Mouse (Mus musculus): ENCODE measurements around the gene Wdr46. TPM values are rescaled to one million over a fixed set of nuclear protein-coding genes. Genes with fewer than 3 reads are reported as not detected.
"Not testable (repeated sequence)": the region's sequence is repeated elsewhere in the genome, so short reads cannot be mapped to it uniquely, and the experiment has no call there.

Wdr46 gene
- 19.2 TPM in 2 replicates for polyA plus RNA-seq (2015; fragmentation: Nextera tagmentation; extraction: Ambion mirVana)

DNA sequence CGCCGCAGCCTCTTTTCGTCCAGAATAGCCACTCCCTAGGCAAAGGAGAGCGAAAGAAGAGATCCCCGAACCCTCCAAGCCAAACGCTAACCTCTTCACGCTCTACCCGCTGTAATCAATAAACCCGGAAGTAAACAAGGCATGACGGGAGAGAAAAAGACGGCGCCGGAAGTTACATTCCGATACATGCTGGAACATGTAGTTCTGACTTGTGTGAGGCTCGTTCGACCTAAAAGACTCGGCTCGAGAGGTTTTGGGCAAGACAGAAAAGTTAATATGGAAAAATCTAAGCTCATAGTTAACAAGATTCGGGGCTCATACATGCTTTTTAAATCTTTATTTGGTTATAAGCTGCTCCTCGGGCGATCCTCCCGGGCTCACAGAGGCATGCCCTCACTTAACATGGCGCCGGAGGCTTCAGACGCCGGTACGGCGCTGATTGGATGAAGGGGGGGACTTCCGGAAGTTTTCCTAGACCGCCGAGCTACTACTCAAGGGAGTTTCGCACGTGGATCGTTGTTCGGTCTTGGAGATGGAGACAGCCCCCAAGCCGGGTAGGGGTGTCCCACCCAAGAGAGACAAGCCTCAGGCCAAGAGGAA is at the start of gene Wdr46, which contains the start of gene Pfdn6:
TSS of gene Wdr46 (plus strand) at position 455 of the 600 bp plus-strand sequence.
TSS of gene Pfdn6 (minus strand) at position 138 of the 600 bp plus-strand sequence.
- WGBS, result under 1% methylated on average over 36 of the region's 36 CpGs

GRCm38 (mm10) chr17:33891357-33891756 is 49.1 kb upstream of the Wdr46 start:
- Histone ChIP-seq H3K9ac (ENCODE audit: low read depth, low read length) (no peak overlapping the region), H3K4me3 (ENCODE audit: low read depth, low read length) (no peak overlapping the region), H3K4me1 (ENCODE audit: control insufficient read depth, insufficient read depth, low read length) (no peaks in the 10 kb centered on the region), H3K36me3 (ENCODE audit: control insufficient read depth, insufficient read depth, low read length) (no peaks in the 10 kb centered on the region), H3K9me3 (replicated peaks; ENCODE audit: control insufficient read depth, low read length, poor library complexity, severe bottlenecking) (no peaks in the 10 kb centered on the region), H3K27ac (ENCODE audit: low read length) (no peak overlapping the region), H3K4me2 (ENCODE audit: low read length) (no peak overlapping the region), H3K27me3 (ENCODE audit: control insufficient read depth, insufficient read depth, low read depth, low read length) (no peaks in the 10 kb centered on the region)
- no peak for ATAC-seq
- 64% methylated on average over 2 of the region's 2 CpGs for WGBS

More for the DNA sequence above, at the start of gene Wdr46, which contains the start of gene Pfdn6:
- peaks cover 18% of the 10 kb centered on the region for H3K4me1 ChIP-seq (ENCODE audit: control insufficient read depth, insufficient read depth, low read length)
- peaks cover 22% of the 10 kb centered on the region for H3K36me3 ChIP-seq (ENCODE audit: control insufficient read depth, insufficient read depth, low read length)
- no peaks in the 10 kb centered on the region for H3K27me3 ChIP-seq (ENCODE audit: control insufficient read depth, insufficient read depth, low read depth, low read length)
- no peaks in the 10 kb centered on the region for H3K9me3 ChIP-seq (replicated peaks; ENCODE audit: control insufficient read depth, low read length, poor library complexity, severe bottlenecking)
- ATAC-seq, result peak; percentile 89
- peak within 1 kb of the TSS; percentile 84 for H3K9ac ChIP-seq (ENCODE audit: low read depth, low read length)
- H3K4me2 ChIP-seq (ENCODE audit: low read length), result peak within 1 kb of the TSS; percentile 99
- H3K4me3 ChIP-seq (ENCODE audit: low read depth, low read length), result peak within 1 kb of the TSS; percentile 85
- H3K27ac ChIP-seq (ENCODE audit: low read length), result peak within 1 kb of the TSS; percentile 71

- H3K9ac ChIP-seq (ENCODE audit: low read depth, low read length); H3K27ac ChIP-seq (ENCODE audit: low read length); H3K4me3 ChIP-seq (ENCODE audit: low read depth, low read length); H3K4me1 ChIP-seq (ENCODE audit: control insufficient read depth, insufficient read depth, low read length); ATAC-seq; H3K36me3 ChIP-seq (ENCODE audit: control insufficient read depth, insufficient read depth, low read length); H3K4me2 ChIP-seq (ENCODE audit: low read length); H3K27me3 ChIP-seq (ENCODE audit: control insufficient read depth, insufficient read depth, low read depth, low read length); H3K9me3 ChIP-seq (replicated peaks; ENCODE audit: control insufficient read depth, low read length, poor library complexity, severe bottlenecking): not testable (repeated sequence)
- WGBS, result 72% methylated on average over 6 of the region's 6 CpGs
Measured at GRCm38 (mm10) chr17:33891892-33892291, 48.6 kb upstream of the Wdr46 start.

GRCm38 (mm10) chr17:33892429-33892828 is 48.0 kb upstream of the Wdr46 start:
- Histone ChIP-seq H3K27me3 (ENCODE audit: control insufficient read depth, insufficient read depth, low read depth, low read length) (no peaks in the 10 kb centered on the region), H3K27ac (ENCODE audit: low read length) (no peak overlapping the region), H3K36me3 (ENCODE audit: control insufficient read depth, insufficient read depth, low read length) (no peaks in the 10 kb centered on the region), H3K4me3 (ENCODE audit: low read depth, low read length) (no peak overlapping the region), H3K4me1 (ENCODE audit: control insufficient read depth, insufficient read depth, low read length) (no peaks in the 10 kb centered on the region), H3K9me3 (replicated peaks; ENCODE audit: control insufficient read depth, low read length, poor library complexity, severe bottlenecking) (no peaks in the 10 kb centered on the region), H3K9ac (ENCODE audit: low read depth, low read length) (no peak overlapping the region), H3K4me2 (ENCODE audit: low read length) (no peak overlapping the region)
- WGBS, result 11% methylated on average over 7 of the region's 7 CpGs
- ATAC-seq, result no peak

- WGBS, result 82% methylated on average over 4 of the region's 4 CpGs
Measured at GRCm38 (mm10) chr17:33893011-33893410, 47.4 kb upstream of the Wdr46 start.

GRCm38 (mm10) chr17:33897114-33897794 is 43.2 kb upstream of the Wdr46 start:
- no peak for ATAC-seq
- WGBS, result 47% methylated on average over 6 of the region's 6 CpGs
- Histone ChIP-seq H3K4me3 (ENCODE audit: low read depth, low read length) (no peak overlapping the region), H3K27ac (ENCODE audit: low read length) (no peak overlapping the region), H3K36me3 (ENCODE audit: control insufficient read depth, insufficient read depth, low read length) (no peaks in the 10 kb centered on the region), H3K4me2 (ENCODE audit: low read length) (no peak overlapping the region), H3K9me3 (replicated peaks; ENCODE audit: control insufficient read depth, low read length, poor library complexity, severe bottlenecking) (no peaks in the 10 kb centered on the region), H3K27me3 (ENCODE audit: control insufficient read depth, insufficient read depth, low read depth, low read length) (no peaks in the 10 kb centered on the region), H3K4me1 (ENCODE audit: control insufficient read depth, insufficient read depth, low read length) (no peaks in the 10 kb centered on the region), H3K9ac (ENCODE audit: low read depth, low read length) (no peak overlapping the region)

More at GRCm38 (mm10) chr17:33893011-33893410, 47.4 kb upstream of the Wdr46 start:
- H3K4me3 ChIP-seq (ENCODE audit: low read depth, low read length); H3K27ac ChIP-seq (ENCODE audit: low read length); H3K9ac ChIP-seq (ENCODE audit: low read depth, low read length); H3K9me3 ChIP-seq (replicated peaks; ENCODE audit: control insufficient read depth, low read length, poor library complexity, severe bottlenecking); H3K4me1 ChIP-seq (ENCODE audit: control insufficient read depth, insufficient read depth, low read length); H3K27me3 ChIP-seq (ENCODE audit: control insufficient read depth, insufficient read depth, low read depth, low read length); H3K36me3 ChIP-seq (ENCODE audit: control insufficient read depth, insufficient read depth, low read length); H3K4me2 ChIP-seq (ENCODE audit: low read length); ATAC-seq: not testable (repeated sequence)

GRCm38 (mm10) chr17:33898193-33898592 is 42.3 kb upstream of the Wdr46 start:
- H3K4me2 ChIP-seq (ENCODE audit: low read length); H3K27ac ChIP-seq (ENCODE audit: low read length); H3K4me1 ChIP-seq (ENCODE audit: control insufficient read depth, insufficient read depth, low read length); H3K27me3 ChIP-seq (ENCODE audit: control insufficient read depth, insufficient read depth, low read depth, low read length); H3K4me3 ChIP-seq (ENCODE audit: low read depth, low read length); H3K36me3 ChIP-seq (ENCODE audit: control insufficient read depth, insufficient read depth, low read length); H3K9ac ChIP-seq (ENCODE audit: low read depth, low read length); H3K9me3 ChIP-seq (replicated peaks; ENCODE audit: control insufficient read depth, low read length, poor library complexity, severe bottlenecking); ATAC-seq: not testable (repeated sequence)
- WGBS, result 85% methylated on average over 4 of the region's 4 CpGs

DNA sequence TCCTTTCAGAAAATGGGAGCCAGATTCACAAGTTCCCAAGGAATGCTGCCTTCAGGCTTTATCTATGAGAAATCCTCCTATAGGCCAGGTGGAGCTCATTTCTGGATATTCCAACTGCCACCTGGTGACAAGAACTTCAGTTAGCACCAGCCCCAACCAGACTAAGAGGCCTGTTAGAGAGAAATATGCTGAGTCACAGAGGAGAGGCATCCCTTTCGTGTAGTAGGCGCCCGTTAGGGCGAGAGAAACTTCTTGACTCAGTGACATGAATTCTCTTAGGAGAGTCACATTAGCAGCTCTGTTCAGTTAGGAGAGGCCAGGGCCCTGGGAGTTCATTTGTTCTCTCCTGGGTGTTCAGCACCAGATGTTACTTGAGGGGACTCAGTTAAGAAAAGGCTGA is 40.8 kb upstream of the Wdr46 start:
- Histone ChIP-seq H3K36me3 (ENCODE audit: control insufficient read depth, insufficient read depth, low read length) (no peaks in the 10 kb centered on the region), H3K9ac (ENCODE audit: low read depth, low read length) (no peak overlapping the region), H3K4me2 (ENCODE audit: low read length) (no peak overlapping the region), H3K27ac (ENCODE audit: low read length) (no peak overlapping the region), H3K4me3 (ENCODE audit: low read depth, low read length) (no peak overlapping the region), H3K4me1 (ENCODE audit: control insufficient read depth, insufficient read depth, low read length) (no peaks in the 10 kb centered on the region), H3K9me3 (replicated peaks; ENCODE audit: control insufficient read depth, low read length, poor library complexity, severe bottlenecking) (no peaks in the 10 kb centered on the region), H3K27me3 (ENCODE audit: control insufficient read depth, insufficient read depth, low read depth, low read length) (no peaks in the 10 kb centered on the region)
- 84% methylated on average over 4 of the region's 4 CpGs for WGBS
- ATAC-seq, result no peak

DNA sequence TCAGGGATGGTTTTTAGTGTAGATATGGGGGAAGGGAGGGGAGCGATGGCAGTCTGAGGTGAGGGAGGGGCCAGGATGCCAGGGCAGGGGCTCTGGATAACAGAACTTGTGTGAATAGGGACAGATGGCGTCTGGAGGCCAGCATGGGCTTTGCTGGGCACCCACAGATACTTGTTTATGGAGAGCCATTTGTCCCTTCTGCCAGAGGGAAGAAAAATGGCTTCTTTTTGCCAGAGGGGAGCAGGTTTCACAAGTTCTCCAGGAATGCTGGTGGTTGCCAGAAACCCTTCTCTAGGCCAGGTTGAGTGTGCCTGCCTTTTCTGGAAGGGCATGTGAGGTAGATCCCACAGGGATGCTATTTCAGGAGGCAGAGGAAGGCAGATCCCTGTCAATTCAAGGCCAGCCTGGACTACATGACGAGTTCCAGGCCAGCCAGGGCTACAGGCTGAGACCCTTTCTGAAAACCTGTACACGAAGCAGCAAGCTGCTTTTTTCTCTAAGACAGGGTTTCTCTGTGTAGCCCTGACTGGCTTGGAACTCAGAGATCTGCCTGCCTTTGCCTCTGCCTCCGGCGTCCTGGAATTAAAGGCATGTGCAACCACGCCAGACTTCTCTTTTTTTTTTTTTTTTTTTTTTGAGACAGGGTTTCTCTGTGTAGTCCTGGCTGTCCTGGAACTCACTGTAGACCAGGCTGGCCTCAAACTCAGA is 40.0 kb upstream of the Wdr46 start:
- WGBS, result 74% methylated on average over 7 of the region's 7 CpGs
- Histone ChIP-seq H3K4me1 (ENCODE audit: control insufficient read depth, insufficient read depth, low read length) (no peaks in the 10 kb centered on the region), H3K4me2 (ENCODE audit: low read length) (no peak overlapping the region), H3K27me3 (ENCODE audit: control insufficient read depth, insufficient read depth, low read depth, low read length) (no peaks in the 10 kb centered on the region), H3K27ac (ENCODE audit: low read length) (no peak overlapping the region), H3K36me3 (ENCODE audit: control insufficient read depth, insufficient read depth, low read length) (no peaks in the 10 kb centered on the region), H3K4me3 (ENCODE audit: low read depth, low read length) (no peak overlapping the region), H3K9ac (ENCODE audit: low read depth, low read length) (no peak overlapping the region), H3K9me3 (replicated peaks; ENCODE audit: control insufficient read depth, low read length, poor library complexity, severe bottlenecking) (no peaks in the 10 kb centered on the region)
- no peak for ATAC-seq
